Comparison of ENCODE assay signal across 13 mouse cellular contexts in the genomic region with DNA sequence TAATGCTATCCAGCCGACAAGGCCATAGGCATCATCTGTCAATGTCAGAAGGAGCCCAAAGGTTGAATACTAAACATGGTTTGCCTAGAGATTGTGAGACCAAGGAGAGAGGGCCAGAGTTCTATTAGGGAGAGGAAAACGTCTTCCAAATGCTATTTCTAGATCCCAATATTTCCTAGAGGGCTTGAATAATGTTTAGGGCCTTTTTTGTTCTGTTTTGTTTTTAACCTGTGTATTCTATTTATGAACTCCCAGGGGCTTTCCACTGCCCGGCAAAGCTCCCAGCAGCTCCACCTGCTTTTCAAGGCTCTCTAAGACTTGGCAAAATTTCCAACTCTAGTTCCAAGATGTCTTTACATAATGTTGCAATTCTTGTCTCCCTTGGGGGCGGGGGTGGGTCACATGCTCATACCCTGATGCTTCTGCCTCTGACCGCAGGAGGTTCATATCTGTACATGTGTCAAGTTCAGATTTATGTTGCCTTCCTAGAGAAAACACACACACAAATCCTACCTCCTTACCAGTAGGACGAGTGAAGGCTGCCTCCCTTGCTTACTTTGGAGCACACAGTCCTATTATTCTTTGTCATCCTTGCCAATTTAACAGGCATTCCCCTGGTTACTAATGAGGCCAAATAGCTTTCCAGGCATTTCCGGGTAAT. TPM values are rescaled to one million over a fixed set of nuclear protein-coding genes. Genes with fewer than 3 reads are reported as not detected.
DNase-seq lines count a peak whose midpoint lies in the region; ATAC-seq lines count a peak whose summit lies in the region.
"Had no signal": no experiment of that assay in that cellular context is flagged by ENCODE, and none has a peak within 500 bp of the region (broad histone marks: within the 10 kb centered on the region; RNA-seq: fewer than 3 reads in every experiment).

No protein-coding gene starts in this region.

- no peak overlapping the region for H3K4me2 ChIP-seq in neural tube, embryonic 11.5 days (ENCODE audit: low read depth)
- H3K4me2 ChIP-seq in hindbrain, embryonic 14.5 days (replicated peaks): no peak overlapping the region
- H3K4me2 ChIP-seq in heart, embryonic 12.5 days: no peak overlapping the region
- H3K4me2 ChIP-seq: embryonic facial prominence, embryonic 12.5 days had no signal

- peak; percentile 28 for DNase-seq in adrenal gland, postnatal 10 days
- no peak for DNase-seq in adrenal gland, postnatal 25 days
- DNase-seq in neural tube, embryonic 11.5 days (ENCODE audit: low spot score): peak; percentile 23
- no peak for DNase-seq in neural tube, embryonic 10.5 days (ENCODE audit: extremely low spot score, low spot score)
- DNase-seq in hindbrain, embryonic 14.5 days (ENCODE audit: low spot score): peak; percentile 52
- no peak for DNase-seq in frontal cortex, adult 2 months (ENCODE audit: extremely low spot score in 1 of 2, low spot score in 1 of 2)
- DNase-seq: cerebellum, adult 11-12 months; layer of hippocampus, adult 9-11 months; lung, postnatal 4 days had no signal

- no peaks in the 10 kb centered on the region for H3K27me3 ChIP-seq in neural tube, embryonic 11.5 days (ENCODE audit: control insufficient read depth, insufficient read depth, low read length)
- H3K27me3 ChIP-seq in hindbrain, embryonic 14.5 days (ENCODE audit: control insufficient read depth, insufficient read depth, low read length): no peaks in the 10 kb centered on the region
- no peaks in the 10 kb centered on the region for H3K27me3 ChIP-seq in heart, embryonic 12.5 days (replicated peaks)
- H3K27me3 ChIP-seq: embryonic facial prominence, embryonic 12.5 days had no signal

- H3K27ac ChIP-seq in neural tube, embryonic 11.5 days (ENCODE audit: low read depth, low read length): no peak overlapping the region
- H3K27ac ChIP-seq in hindbrain, embryonic 14.5 days: 0 out of 2 replicates have a peak overlapping the region, but pooled peaks have one; percentile 46
- H3K27ac ChIP-seq in heart, embryonic 12.5 days (ENCODE audit: poor library complexity, severe bottlenecking): no peak overlapping the region
- H3K27ac ChIP-seq: embryonic facial prominence, embryonic 12.5 days had no signal

- no peaks in the 10 kb centered on the region for H3K36me3 ChIP-seq in neural tube, embryonic 11.5 days (ENCODE audit: control insufficient read depth, insufficient read depth, low read length)
- H3K36me3 ChIP-seq in hindbrain, embryonic 14.5 days (replicated peaks; ENCODE audit: control insufficient read depth, insufficient read depth): no peaks in the 10 kb centered on the region
- no peaks in the 10 kb centered on the region for H3K36me3 ChIP-seq in heart, embryonic 12.5 days
- H3K36me3 ChIP-seq: embryonic facial prominence, embryonic 12.5 days had no signal

- WGBS in neural tube, embryonic 11.5 days: 52% methylated on average over 7 of the region's 7 CpGs
- 40% methylated on average over 7 of the region's 7 CpGs for WGBS in hindbrain, embryonic 14.5 days
- 65% methylated on average over 7 of the region's 7 CpGs for WGBS in heart, embryonic 12.5 days

- H3K4me1 ChIP-seq in neural tube, embryonic 11.5 days (ENCODE audit: control insufficient read depth, insufficient read depth, low read length): peaks cover 4% of the 10 kb centered on the region; the same call in 1 of the 2 replicates
- H3K4me1 ChIP-seq in hindbrain, embryonic 14.5 days (replicated peaks; ENCODE audit: control insufficient read depth, insufficient read depth, low read length): peaks cover 11% of the 10 kb centered on the region
- no peaks in the 10 kb centered on the region for H3K4me1 ChIP-seq in heart, embryonic 12.5 days (replicated peaks)
- H3K4me1 ChIP-seq: embryonic facial prominence, embryonic 12.5 days had no signal

- ATAC-seq in neural tube, embryonic 11.5 days (ENCODE audit: insufficient read depth, low FRiP score, low TSS enrichment): 0 out of 2 replicates have a peak, but pooled peaks have one; percentile 20
- ATAC-seq in hindbrain, embryonic 14.5 days (ENCODE audit: low FRiP score): peak; percentile 55; the same call in 1 of the 2 replicates
- no peak for ATAC-seq in megakaryocyte progenitor cell, adult 5-6 weeks (replicated peaks; ENCODE audit: poor library complexity)
- no peak for ATAC-seq in heart, embryonic 12.5 days (ENCODE audit: insufficient number of reproducible peaks, low FRiP score)
- ATAC-seq: inflammation-experienced regulatory T-cells, adult 6 months had no signal

- no peak overlapping the region for H3K4me3 ChIP-seq in neural tube, embryonic 11.5 days (ENCODE audit: low read depth, low read length)
- no peak overlapping the region for H3K4me3 ChIP-seq in hindbrain, embryonic 14.5 days (replicated peaks; ENCODE audit: low read length)
- H3K4me3 ChIP-seq in heart, embryonic 12.5 days: no peak overlapping the region
- H3K4me3 ChIP-seq: embryonic facial prominence, embryonic 12.5 days had no signal

- H3K9me3 ChIP-seq in neural tube, embryonic 11.5 days (ENCODE audit: control insufficient read depth, low read length): no peaks in the 10 kb centered on the region
- H3K9me3 ChIP-seq in hindbrain, embryonic 14.5 days (ENCODE audit: control insufficient read depth, low read length): no peaks in the 10 kb centered on the region
- peaks cover 6% of the 10 kb centered on the region; the same call in 1 of the 2 replicates for H3K9me3 ChIP-seq in heart, embryonic 12.5 days (replicated peaks)
- H3K9me3 ChIP-seq: embryonic facial prominence, embryonic 12.5 days had no signal

- H3K9ac ChIP-seq in neural tube, embryonic 11.5 days (ENCODE audit: low read length): no peak overlapping the region
- no peak overlapping the region for H3K9ac ChIP-seq in hindbrain, embryonic 14.5 days
- H3K9ac ChIP-seq in heart, embryonic 12.5 days: no peak overlapping the region
- H3K9ac ChIP-seq: embryonic facial prominence, embryonic 12.5 days had no signal

RNA-seq across cellular contexts. Expression of a gene that starts 18.9 kb away (rescaled TPM):
- total RNA-seq in adrenal gland, postnatal 10 days (2021): 10 to 100 TPM in 1 of 2 experiments, 1 to 10 TPM in 1; 8.2 to 14.3 TPM
- 5.5 and 8.1 TPM in 2 replicates for total RNA-seq in adrenal gland, postnatal 25 days (2021)
- polyA plus RNA-seq in neural tube, embryonic 11.5 days (2014; fragmentation: Nextera tagmentation; extraction: Ambion mirVana): 113 and 122 TPM in 2 replicates
- 224 and 233 TPM in 2 replicates for polyA plus RNA-seq in hindbrain, embryonic 14.5 days (2014; fragmentation: Nextera tagmentation; extraction: Ambion mirVana)
- total RNA-seq in megakaryocyte progenitor cell, adult 5-6 weeks (2015): not detected in 2 replicates
- not detected in 2 replicates for total RNA-seq in megakaryocyte progenitor cell, adult 5-6 weeks (2017)
- 244 and 279 TPM in 2 replicates for polyA plus RNA-seq in frontal cortex, adult 2 months (2012; rRNA removed)
- polyA plus RNA-seq in heart, embryonic 12.5 days (2016; fragmentation: Nextera tagmentation; extraction: Ambion mirVana): 1.0 and 1.2 TPM in 2 replicates

Comparison
In these comparisons a context has a peak if more than half of its experiments do, and no peak if none do; other contexts are left out.
1. DNase-seq: peak in adrenal gland, postnatal 10 days (single experiment), neural tube, embryonic 11.5 days (single experiment) and hindbrain, embryonic 14.5 days (single experiment); none in adrenal gland, postnatal 25 days (single experiment), neural tube, embryonic 10.5 days (single experiment) and frontal cortex, adult 2 months (0 of 2).
2. ATAC-seq: peak in neural tube, embryonic 11.5 days (single experiment) and hindbrain, embryonic 14.5 days (single experiment); none in megakaryocyte progenitor cell, adult 5-6 weeks (single experiment) and heart, embryonic 12.5 days (single experiment).
3. RNA of a gene that starts 18.9 kb away (polyA plus RNA-seq): 244 to 279 TPM in frontal cortex, adult 2 months, 224 to 233 TPM in hindbrain, embryonic 14.5 days and 113 to 122 TPM in neural tube, embryonic 11.5 days; 1.0 to 1.2 TPM in heart, embryonic 12.5 days; every median in the first group is over 10 times any median in the second.